Mouse (Mus musculus) forebrain, embryonic 12.5 days (tissue): Measurements from ENCODE around the gene Rrp1. TPM values are rescaled to one million over a fixed set of nuclear protein-coding genes. Genes with fewer than 3 reads are reported as not detected.
"Not testable (repeated sequence)": the region's sequence is repeated elsewhere in the genome, so short reads cannot be mapped to it uniquely, and the experiment has no call there.

Source experiments
- ATAC-seq: fragments of 200-750 bp; cut with Nextera tagmentation; 2 replicates; pipeline ENCODE4 v1.8.0; 2017; ENCODE audit warnings: moderate TSS enrichment; ENCODE audit not compliant: low FRiP score
- H3K27ac ChIP-seq: fragments of 300-500 bp; sonication (generic); 2 replicates; pipeline ENCODE4 v1.5.1; 2016; ENCODE audit warnings: mild to moderate bottlenecking
- H3K27me3 ChIP-seq: fragments of 300-500 bp; sonication (generic); 2 replicates; pipeline ENCODE4 v1.6.1; 2016; ENCODE audit warnings: mild to moderate bottlenecking
- H3K36me3 ChIP-seq: fragments of 300-500 bp; sonication (generic); replicated peaks from 2 replicates; pipeline ENCODE4 v1.6.1; 2016; ENCODE audit warnings: mild to moderate bottlenecking
- H3K4me1 ChIP-seq: fragments of 300-500 bp; sonication (generic); 2 replicates; pipeline ENCODE4 v1.6.1; 2016
- H3K4me2 ChIP-seq: fragments of 300-500 bp; sonication (generic); 2 replicates; pipeline ENCODE4 v1.6.1; 2016; ENCODE audit warnings: mild to moderate bottlenecking, moderate library complexity
- H3K4me3 ChIP-seq: fragments of 300-500 bp; sonication (generic); replicated peaks from 2 replicates; pipeline ENCODE4 v1.5.1; 2016; ENCODE audit warnings: mild to moderate bottlenecking
- H3K9ac ChIP-seq: fragments of 300-500 bp; sonication (generic); 2 replicates; pipeline ENCODE4 v1.6.1; 2016; ENCODE audit warnings: mild to moderate bottlenecking
- H3K9me3 ChIP-seq: fragments of 300-500 bp; sonication (generic); 2 replicates; pipeline ENCODE4 v1.6.1; 2016
- WGBS: fragments of 180-500 bp; shearing (Covaris S2); methylation state at CpG from one replicate; pipeline ENCODE4 v1.1.7; 2016; 5-methylcytosine and 5-hydroxymethylcytosine counted together
- polyA plus RNA-seq: library from polyadenylated mRNA; unstranded; fragments of >200 nt; fragmentation: Nextera tagmentation; extraction: Ambion mirVana; gene quantifications from 2 replicates; pipeline ENCODE4 v1.2.1, GENCODE M21; 2016

Rrp1 gene
- polyA plus RNA-seq, 1 experiment from 2014 or later: 326 TPM

DNA sequence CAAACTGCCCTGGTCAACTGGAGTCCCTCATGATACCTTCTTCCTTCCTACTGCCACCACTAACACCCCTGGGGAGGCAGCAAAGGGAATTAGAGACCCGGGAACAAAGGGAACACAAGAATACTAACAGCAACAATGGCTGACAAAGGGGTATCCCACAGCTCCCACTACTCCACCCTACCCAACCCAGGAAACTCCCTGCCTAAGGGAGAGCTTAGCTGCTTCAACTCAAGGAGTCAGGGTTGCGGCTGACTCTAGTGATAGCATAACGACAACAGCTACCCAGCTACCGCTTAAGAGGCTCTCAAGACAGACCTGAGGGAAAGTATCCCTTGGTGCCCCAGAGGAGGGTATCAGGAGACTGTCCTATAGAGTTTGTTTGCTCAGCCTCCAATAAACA, 45.3 kb downstream of the Rrp1 start:
- Histone ChIP-seq H3K9ac (no peak overlapping the region), H3K4me2 (no peak overlapping the region), H3K36me3 (no peaks in the 10 kb centered on the region), H3K27ac (no peak overlapping the region), H3K9me3 (no peaks in the 10 kb centered on the region), H3K4me1 (peaks cover 4% of the 10 kb centered on the region; the same call in 1 of the 2 replicates), H3K27me3 (no peaks in the 10 kb centered on the region), H3K4me3 (no peak overlapping the region)
- no peak for ATAC-seq
- WGBS: 48% methylated on average over 4 of the region's 4 CpGs

DNA sequence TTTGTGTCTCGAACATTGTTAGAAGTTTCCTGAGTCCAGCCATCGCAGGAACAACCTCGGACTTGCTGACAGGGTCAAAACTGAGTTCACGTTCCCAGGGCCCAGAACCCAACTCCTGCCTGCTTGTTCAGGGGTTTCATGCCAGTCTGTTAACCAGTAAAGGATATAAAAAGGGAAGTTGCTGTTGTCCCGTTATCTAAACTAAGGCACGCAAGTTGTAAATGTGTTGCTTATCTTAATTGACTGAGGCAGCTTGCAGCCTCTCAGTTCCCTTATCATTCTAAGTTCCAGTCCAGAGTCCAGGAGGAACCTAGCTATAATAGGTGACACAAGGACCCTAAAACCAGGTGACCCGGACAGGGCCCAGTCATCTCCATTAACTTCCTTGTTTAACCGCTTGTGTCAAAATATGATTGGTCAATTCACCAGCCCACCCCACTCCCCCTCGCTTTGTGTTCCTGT, 46.0 kb downstream of the Rrp1 start:
- no peak for ATAC-seq
- Histone ChIP-seq H3K36me3 (no peaks in the 10 kb centered on the region), H3K4me2 (no peak overlapping the region), H3K4me1 (peaks cover 4% of the 10 kb centered on the region; the same call in 1 of the 2 replicates), H3K9ac (no peak overlapping the region), H3K27me3 (no peaks in the 10 kb centered on the region), H3K9me3 (no peaks in the 10 kb centered on the region), H3K27ac (no peak overlapping the region), H3K4me3 (no peak overlapping the region)
- WGBS: 71% methylated on average over 9 of the region's 9 CpGs

DNA sequence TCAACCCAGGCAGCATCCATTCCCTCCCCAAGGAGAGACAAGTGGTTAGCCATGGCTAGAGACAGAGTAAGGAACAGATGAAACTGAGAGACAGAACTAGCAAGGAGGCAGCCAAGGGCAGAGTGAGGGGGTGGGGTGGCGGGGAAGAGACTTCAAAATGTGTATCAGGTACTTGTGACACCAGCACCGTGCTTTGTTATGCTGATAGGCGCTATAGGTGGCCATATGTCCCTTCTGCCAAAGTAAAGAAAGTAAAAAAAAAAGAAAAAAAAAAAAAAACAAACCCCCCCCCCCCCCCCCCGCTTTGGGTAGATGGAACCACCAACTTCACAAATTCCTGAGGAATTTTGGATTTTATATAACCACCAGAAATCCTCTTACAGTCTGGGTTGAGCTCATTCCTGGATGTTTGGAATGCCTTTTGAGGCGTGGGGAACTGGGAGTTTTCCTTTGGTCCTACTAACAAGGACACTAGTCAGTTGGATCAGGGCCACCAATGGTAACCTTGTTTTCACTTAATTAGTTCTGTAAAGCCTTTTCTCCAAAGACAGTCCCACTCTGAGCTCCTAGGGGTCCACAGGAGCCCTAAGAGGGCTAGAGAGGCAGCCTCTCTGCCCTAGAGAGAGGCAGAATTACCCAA, 46.5 kb downstream of the Rrp1 start:
- H3K27ac ChIP-seq: no peak overlapping the region

DNA sequence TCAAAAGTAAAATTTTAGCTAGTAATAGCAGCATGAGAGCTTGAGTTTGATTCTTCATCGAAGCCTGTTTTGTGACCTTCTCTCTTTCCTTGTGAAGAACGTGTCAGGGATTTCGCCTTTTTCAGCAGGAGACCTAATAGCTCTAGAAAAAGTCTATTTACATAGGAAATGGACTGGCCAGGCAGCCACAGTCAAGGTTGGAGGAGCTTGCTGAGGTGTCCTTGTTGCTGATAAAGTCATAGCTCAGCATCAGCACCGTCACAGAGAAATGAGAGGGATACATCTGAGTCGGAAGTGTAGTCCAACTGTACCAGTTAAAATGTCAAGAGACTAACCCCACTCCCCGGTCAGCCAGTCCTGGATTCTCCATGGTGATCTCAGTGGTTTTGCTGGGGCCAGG, 47.3 kb downstream of the Rrp1 start:
- 92% methylated on average over 6 of the region's 6 CpGs for WGBS
- Histone ChIP-seq H3K27me3 (no peaks in the 10 kb centered on the region), H3K27ac (no peak overlapping the region), H3K36me3 (no peaks in the 10 kb centered on the region), H3K4me3 (no peak overlapping the region), H3K9me3 (no peaks in the 10 kb centered on the region), H3K4me1 (peaks cover 4% of the 10 kb centered on the region; the same call in 1 of the 2 replicates), H3K4me2 (no peak overlapping the region), H3K9ac (no peak overlapping the region)
- no peak for ATAC-seq

More for the DNA sequence above, 46.5 kb downstream of the Rrp1 start:
- Histone ChIP-seq H3K4me3 (no peak overlapping the region), H3K36me3 (no peaks in the 10 kb centered on the region), H3K27me3 (no peaks in the 10 kb centered on the region), H3K9me3 (no peaks in the 10 kb centered on the region), H3K9ac (no peak overlapping the region), H3K4me2 (no peak overlapping the region), H3K4me1 (peaks cover 4% of the 10 kb centered on the region; the same call in 1 of the 2 replicates)
- 43% methylated on average over 5 of the region's 5 CpGs for WGBS
- no peak for ATAC-seq

DNA sequence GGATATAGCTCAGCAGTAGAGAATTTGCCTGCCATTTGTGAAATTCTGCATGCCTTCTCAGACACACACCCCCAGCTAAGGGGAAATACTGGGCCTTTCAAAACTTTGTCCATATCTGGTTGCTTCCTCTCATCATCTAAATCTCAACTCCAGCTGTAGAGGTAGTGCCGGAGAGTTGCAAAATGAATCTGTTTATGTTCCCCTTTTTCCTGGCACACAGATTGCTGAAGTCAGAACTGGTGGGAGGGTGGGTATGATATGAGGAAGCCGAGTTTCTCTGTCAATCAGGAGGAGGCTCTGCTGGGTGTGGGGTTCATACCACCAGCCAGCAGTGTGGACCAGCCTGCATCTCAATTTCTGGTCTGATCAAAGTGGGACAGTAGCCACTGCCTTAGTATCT, 48.7 kb downstream of the Rrp1 start:
- no peak overlapping the region for H3K4me3 ChIP-seq
- H3K27ac ChIP-seq: no peak overlapping the region
- no peaks in the 10 kb centered on the region for H3K9me3 ChIP-seq
- ATAC-seq: no peak
- no peaks in the 10 kb centered on the region for H3K27me3 ChIP-seq
- 77% methylated on average over 2 of the region's 2 CpGs for WGBS
- peaks cover 4% of the 10 kb centered on the region; the same call in 1 of the 2 replicates for H3K4me1 ChIP-seq
- no peak overlapping the region for H3K9ac ChIP-seq
- no peak overlapping the region for H3K4me2 ChIP-seq
- no peaks in the 10 kb centered on the region for H3K36me3 ChIP-seq

DNA sequence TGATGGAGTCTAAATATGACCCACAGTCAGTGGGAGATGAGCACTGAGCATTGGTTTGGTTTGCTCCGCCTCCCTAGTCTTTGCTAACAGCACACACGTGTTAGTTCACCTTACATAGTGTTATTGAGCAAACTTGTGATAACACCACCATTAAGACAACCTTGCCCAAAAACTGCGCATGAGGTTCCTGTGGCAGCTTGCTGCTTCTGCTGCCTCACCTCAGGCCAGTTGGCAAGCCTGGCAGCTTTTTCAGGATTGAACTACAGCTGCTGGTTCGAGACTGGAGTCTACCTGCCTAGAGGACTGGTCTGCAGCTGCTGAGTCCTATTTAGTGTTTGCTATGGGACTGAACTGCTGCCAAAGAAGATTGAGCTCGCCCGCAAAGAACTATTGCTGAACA, 49.5 kb downstream of the Rrp1 start:
- H3K4me1 ChIP-seq: peaks cover 4% of the 10 kb centered on the region; the same call in 1 of the 2 replicates
- no peak overlapping the region for H3K4me2 ChIP-seq
- H3K4me3 ChIP-seq: no peak overlapping the region
- H3K36me3 ChIP-seq: no peaks in the 10 kb centered on the region
- WGBS: 94% methylated on average over 6 of the region's 6 CpGs
- no peak for ATAC-seq
- no peaks in the 10 kb centered on the region for H3K27me3 ChIP-seq
- no peak overlapping the region for H3K9ac ChIP-seq
- no peaks in the 10 kb centered on the region for H3K9me3 ChIP-seq
- H3K27ac ChIP-seq: no peak overlapping the region

DNA sequence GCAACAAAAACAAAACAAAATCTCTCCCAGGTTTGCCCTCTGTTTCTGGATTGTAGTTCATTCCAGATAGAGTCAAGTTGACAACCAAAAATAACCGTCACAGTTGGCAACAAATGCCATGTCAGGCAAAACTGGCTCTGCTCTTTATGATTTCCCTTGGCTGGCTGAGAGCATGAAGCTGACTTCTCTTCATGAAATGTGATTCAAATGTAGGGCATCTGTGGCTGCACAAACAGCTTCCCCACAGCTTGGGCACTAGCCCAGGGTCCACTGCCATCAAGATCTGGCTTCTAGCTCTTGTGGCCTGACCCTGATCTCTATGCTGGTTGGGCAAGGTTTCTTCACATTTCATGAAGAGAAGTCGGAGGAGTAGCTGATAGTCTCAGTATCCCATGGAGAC, 50.9 kb downstream of the Rrp1 start:
- H3K4me3 ChIP-seq: no peak overlapping the region
- H3K36me3 ChIP-seq: no peaks in the 10 kb centered on the region
- H3K27me3 ChIP-seq: no peaks in the 10 kb centered on the region
- no peaks in the 10 kb centered on the region for H3K4me1 ChIP-seq
- no peak overlapping the region for H3K27ac ChIP-seq
- H3K4me2 ChIP-seq: no peak overlapping the region
- H3K9ac ChIP-seq: no peak overlapping the region
- no peaks in the 10 kb centered on the region for H3K9me3 ChIP-seq
- ATAC-seq: no peak
- 81% methylated on average over 2 of the region's 2 CpGs for WGBS

DNA sequence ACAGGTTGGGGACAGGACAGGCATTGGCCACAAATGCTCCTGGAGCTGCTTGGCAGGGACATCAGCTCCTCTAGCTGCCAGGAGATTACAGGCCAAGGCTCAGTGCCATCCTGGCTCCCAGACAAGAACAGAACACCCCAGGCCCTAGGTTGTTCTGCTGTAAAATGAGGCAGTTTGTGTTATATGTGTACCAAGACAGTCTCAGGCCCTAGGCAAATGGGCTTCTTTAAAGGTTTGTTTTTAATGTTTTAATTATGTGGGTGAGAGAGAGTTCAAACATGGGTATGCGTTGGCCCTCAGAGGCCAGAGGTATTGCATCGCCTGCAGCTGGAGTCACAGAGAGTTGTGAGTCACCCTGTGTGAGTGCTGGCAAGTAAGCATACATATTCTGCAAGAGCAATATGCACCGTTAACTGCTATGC, 52.5 kb downstream of the Rrp1 start:
- Histone ChIP-seq H3K4me1 (no peaks in the 10 kb centered on the region), H3K4me2 (no peak overlapping the region), H3K4me3 (no peak overlapping the region), H3K9me3 (no peaks in the 10 kb centered on the region), H3K27ac (no peak overlapping the region), H3K9ac (no peak overlapping the region), H3K27me3 (no peaks in the 10 kb centered on the region), H3K36me3 (no peaks in the 10 kb centered on the region)
- no peak for ATAC-seq
- 85% methylated on average over 3 of the region's 3 CpGs for WGBS

DNA sequence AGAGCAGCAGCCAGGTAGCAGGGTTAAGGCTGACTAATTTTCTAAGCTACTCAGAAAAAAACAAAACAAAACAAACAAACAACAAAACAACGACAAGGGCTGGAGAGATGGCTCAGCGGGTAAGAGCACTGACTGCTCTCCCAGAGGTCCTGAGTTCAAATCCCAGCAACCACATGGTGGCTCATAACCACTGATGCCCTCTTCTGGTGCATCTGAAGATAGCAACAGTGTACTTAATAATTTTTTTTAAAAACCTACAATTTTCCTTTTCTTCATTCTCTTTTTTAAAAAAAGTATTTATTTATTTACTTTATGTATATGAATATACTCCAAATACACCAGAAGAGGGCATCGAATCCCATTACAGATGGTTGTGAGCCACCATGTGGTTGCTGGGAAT, 53.8 kb downstream of the Rrp1 start:
- WGBS: 93% methylated on average over 3 of the region's 3 CpGs
- not testable (repeated sequence) for H3K9ac ChIP-seq, H3K27me3 ChIP-seq, H3K4me1 ChIP-seq, H3K4me3 ChIP-seq, H3K27ac ChIP-seq, ATAC-seq, H3K36me3 ChIP-seq, H3K4me2 ChIP-seq, H3K9me3 ChIP-seq

DNA sequence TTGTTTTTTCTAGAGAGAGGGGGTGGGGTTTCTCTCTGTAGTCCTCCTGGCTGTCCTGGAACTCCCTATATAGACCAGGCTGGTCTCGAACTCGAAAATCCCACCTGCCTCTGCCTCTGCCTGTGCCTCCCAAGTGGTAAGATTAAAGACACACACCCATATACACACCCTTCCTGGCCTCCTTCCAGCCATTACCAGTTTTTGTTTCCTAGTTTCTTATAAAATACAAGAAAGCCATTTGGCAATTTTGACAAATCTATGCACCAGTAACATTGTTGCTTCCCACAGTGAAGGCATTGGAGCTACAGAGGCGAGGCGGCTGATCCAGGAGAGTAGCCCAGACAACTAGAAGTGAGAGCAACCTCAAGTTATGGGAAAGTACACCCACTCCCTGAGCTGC, 54.6 kb downstream of the Rrp1 start:
- Histone ChIP-seq H3K36me3 (no peaks in the 10 kb centered on the region), H3K9me3 (no peaks in the 10 kb centered on the region), H3K4me2 (no peak overlapping the region), H3K27me3 (0 out of 2 replicates have a peak, but pooled peaks cover 5% of the 10 kb centered on the region), H3K9ac (no peak overlapping the region), H3K27ac (no peak overlapping the region), H3K4me1 (no peaks in the 10 kb centered on the region), H3K4me3 (no peak overlapping the region)
- 88% methylated on average over 4 of the region's 4 CpGs for WGBS
- ATAC-seq: no peak

DNA sequence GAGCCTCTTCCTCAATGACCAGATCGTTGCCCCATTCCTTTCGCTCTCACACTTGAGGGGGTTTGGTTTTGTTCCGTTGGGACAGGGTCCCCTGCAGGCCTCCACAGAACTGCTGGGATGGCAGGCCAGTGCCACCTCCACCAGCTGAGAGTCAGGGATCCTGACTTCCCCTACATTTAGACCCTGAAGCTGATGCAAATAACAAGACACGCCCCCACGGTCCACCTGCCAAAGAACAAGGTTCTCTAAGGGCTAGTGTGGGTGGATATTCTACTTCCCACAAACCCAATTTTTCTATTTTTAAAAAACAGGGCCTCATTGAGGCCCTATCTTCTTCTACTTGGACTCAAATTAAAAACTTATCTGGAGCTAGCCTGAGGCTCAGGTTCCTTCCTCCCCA, 55.1 kb downstream of the Rrp1 start:
- no peak for ATAC-seq
- Histone ChIP-seq H3K4me2 (no peak overlapping the region), H3K27me3 (0 out of 2 replicates have a peak, but pooled peaks cover 5% of the 10 kb centered on the region), H3K4me1 (peaks cover 3% of the 10 kb centered on the region; the same call in 1 of the 2 replicates), H3K9me3 (no peaks in the 10 kb centered on the region), H3K36me3 (no peaks in the 10 kb centered on the region), H3K9ac (no peak overlapping the region), H3K27ac (no peak overlapping the region), H3K4me3 (no peak overlapping the region)
- 94% methylated on average over 5 of the region's 5 CpGs for WGBS

DNA sequence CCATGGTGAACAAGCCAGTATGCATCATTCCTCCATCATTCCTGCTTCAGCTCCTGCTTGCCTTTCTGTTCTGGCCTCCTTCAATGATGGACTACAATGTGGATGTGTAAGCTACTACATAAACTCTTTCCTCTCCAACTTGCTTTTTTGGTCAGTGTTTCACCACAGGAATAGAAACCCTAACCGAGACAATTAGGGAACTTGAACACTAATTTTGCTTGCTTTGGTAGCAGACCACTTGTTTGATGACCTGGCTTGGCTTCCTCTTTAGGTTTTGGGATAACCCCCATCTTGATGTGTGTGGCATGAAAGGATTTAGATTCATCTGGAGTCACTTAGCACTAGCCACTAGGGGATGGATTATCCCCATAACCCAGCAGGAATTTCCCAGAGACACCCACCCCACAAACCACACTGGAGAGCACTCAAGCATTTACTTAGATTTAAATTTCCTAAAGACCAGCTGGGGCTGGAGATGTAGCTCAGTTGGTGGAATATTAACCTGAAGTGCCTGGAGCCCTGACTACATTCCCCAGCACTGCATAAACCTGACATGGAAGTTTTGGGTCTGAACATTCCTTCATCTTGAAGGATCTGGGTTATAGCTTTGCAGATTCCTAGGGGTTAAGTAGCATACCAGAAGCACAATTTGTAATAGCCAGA, 56.8 kb downstream of the Rrp1 start:
- peaks cover 12% of the 10 kb centered on the region for H3K4me1 ChIP-seq

DNA sequence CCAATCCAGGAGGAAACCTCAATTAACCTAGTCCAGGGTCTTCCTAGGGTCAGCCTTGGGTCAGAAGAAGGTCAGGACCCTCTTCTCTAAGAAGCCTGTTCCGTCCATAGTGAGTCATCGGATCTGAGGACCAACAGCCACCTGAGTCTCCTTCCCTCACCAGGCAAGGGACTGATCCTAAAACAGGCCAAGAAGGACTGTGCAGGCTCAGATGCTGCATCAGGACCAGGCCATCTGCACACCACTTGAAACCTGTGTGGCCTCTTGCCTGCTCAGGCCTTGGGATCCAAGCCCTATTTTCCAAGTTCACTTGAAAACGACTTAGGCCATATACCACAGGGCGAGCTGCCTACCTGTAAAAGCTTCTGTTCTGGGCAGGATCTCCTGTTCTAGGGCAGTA, 59.6 kb downstream of the Rrp1 start:
- Histone ChIP-seq H3K9me3 (no peaks in the 10 kb centered on the region), H3K9ac (0 out of 2 replicates have a peak overlapping the region, but pooled peaks have one; percentile 98), H3K27ac (no peak overlapping the region), H3K27me3 (0 out of 2 replicates have a peak, but pooled peaks cover 5% of the 10 kb centered on the region), H3K4me1 (peaks cover 27% of the 10 kb centered on the region), H3K36me3 (no peaks in the 10 kb centered on the region), H3K4me2 (no peak overlapping the region), H3K4me3 (no peak overlapping the region)
- WGBS: 71% methylated on average over 4 of the region's 4 CpGs
- no peak for ATAC-seq

More for the DNA sequence above, 56.8 kb downstream of the Rrp1 start:
- Histone ChIP-seq H3K9ac (no peak overlapping the region), H3K4me2 (no peak overlapping the region), H3K36me3 (no peaks in the 10 kb centered on the region), H3K27me3 (0 out of 2 replicates have a peak, but pooled peaks cover 5% of the 10 kb centered on the region), H3K27ac (no peak overlapping the region), H3K4me3 (no peak overlapping the region), H3K9me3 (no peaks in the 10 kb centered on the region)
- WGBS: 88% methylated on average over 1 of the region's 1 CpGs
- ATAC-seq: no peak
